Mouse (Mus musculus) hindbrain, embryonic 16.5 days (tissue): ENCODE results near the gene Gm42372. TPM values are rescaled to one million over a fixed set of nuclear protein-coding genes. Genes with fewer than 3 reads are reported as not detected.
"Not testable (repeated sequence)": the region's sequence is repeated elsewhere in the genome, so short reads cannot be mapped to it uniquely, and the experiment has no call there.

Experiments used
- ATAC-seq: fragments of 200-750 bp; cut with Nextera tagmentation; 2 replicates; pipeline ENCODE4 v1.8.0; 2017; ENCODE audit warnings: moderate TSS enrichment, moderate library complexity
- H3K27ac ChIP-seq: fragments of 300-500 bp; sonication (generic); 2 replicates; pipeline ENCODE4 v1.5.1; 2014; ENCODE audit warnings: low read depth, mild to moderate bottlenecking, control low read depth, low read length, moderate library complexity
- H3K27me3 ChIP-seq: fragments of 300-500 bp; sonication (generic); replicated peaks from 2 replicates; pipeline ENCODE4 v1.6.1; 2014; ENCODE audit warnings: low read length; ENCODE audit not compliant: control insufficient read depth, insufficient read depth
- H3K36me3 ChIP-seq: fragments of 300-500 bp; sonication (generic); 2 replicates; pipeline ENCODE4 v1.6.1; 2014; ENCODE audit warnings: mild to moderate bottlenecking, low read length, moderate library complexity, mixed read lengths; ENCODE audit not compliant: control insufficient read depth, insufficient read depth
- H3K4me1 ChIP-seq: fragments of 300-500 bp; sonication (generic); 2 replicates; pipeline ENCODE4 v1.6.1; 2014; ENCODE audit warnings: low read depth, low read length; ENCODE audit not compliant: control insufficient read depth, insufficient read depth
- H3K4me2 ChIP-seq: fragments of 300-500 bp; sonication (generic); 2 replicates; pipeline ENCODE4 v1.6.1; 2014; ENCODE audit warnings: mild to moderate bottlenecking, low read length, control low read depth, moderate library complexity
- H3K4me3 ChIP-seq: fragments of 300-500 bp; sonication (generic); 2 replicates; pipeline ENCODE4 v1.5.1; 2014; ENCODE audit warnings: mild to moderate bottlenecking, low read length, control low read depth, moderate library complexity
- H3K9ac ChIP-seq: fragments of 300-500 bp; sonication (generic); 2 replicates; pipeline ENCODE4 v1.6.1; 2014; ENCODE audit warnings: low read depth, mild to moderate bottlenecking, control low read depth, low read length, moderate library complexity
- H3K9me3 ChIP-seq: fragments of 300-500 bp; sonication (generic); 2 replicates; pipeline ENCODE4 v1.6.1; 2014; ENCODE audit warnings: mild to moderate bottlenecking, low read length, moderate library complexity; ENCODE audit not compliant: control insufficient read depth
- WGBS: fragments of 180-500 bp; shearing (Covaris S2); extraction: QIAGEN DNeasy Blood & Tissue Kit; methylation state at CpG from one replicate; pipeline ENCODE4 v1.1.7; 2014; 5-methylcytosine and 5-hydroxymethylcytosine counted together
- polyA plus RNA-seq: library from polyadenylated mRNA; unstranded; fragments of >200 nt; fragmentation: Nextera tagmentation; extraction: Ambion mirVana; gene quantifications from 2 replicates; pipeline ENCODE4 v1.2.1, GENCODE M21; 2015

The Gm42372 gene
- polyA plus RNA-seq, 1 experiment from 2014 or later = 7.4 TPM

DNA sequence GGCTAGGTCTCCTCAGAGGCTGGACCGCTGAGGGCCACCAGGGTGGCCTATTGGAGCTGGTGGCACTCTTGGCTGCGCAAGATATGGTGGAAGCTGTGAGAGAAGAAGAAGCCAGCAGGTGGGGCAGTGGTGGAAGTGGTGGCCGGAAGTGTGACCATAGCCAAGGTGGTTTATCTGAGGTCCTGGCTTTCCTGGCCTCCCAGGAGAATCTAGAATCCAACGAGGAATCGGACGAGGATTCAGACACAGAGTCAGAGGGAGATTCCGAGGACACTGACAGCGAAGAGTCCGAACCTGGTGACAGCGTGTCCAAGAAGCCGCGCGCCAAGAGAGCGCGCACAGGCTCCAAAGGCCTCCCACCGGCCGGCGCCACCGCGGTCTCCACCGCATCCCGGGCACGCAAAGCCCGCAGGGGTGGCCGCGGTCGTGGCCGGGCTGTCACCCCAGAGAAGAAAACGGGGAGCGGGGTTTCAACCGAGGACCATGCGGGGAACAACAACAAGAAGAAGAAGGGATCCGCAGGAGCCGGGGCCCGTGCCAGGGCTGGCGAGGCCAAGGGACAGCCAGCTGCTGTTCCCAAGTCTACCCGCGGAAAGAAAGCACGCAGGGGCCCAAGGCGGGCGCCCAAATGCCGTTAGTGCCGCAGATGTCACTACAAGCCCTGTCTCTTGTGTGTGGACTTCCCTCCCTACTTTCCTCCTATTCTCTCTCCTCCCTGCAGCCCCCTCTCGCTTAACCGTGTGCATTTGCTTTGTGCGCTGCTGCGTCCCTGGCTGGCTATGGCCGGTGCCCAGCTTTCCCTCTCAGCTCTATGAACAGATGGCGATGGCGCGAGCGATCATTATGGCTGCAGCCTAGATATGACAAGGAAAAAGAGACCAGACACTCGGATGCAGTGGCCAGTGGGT lies 36.2 kb upstream of the Gm42372 start:
- Histone ChIP-seq H3K4me2 (peak overlapping the region; percentile 94), H3K4me3 (peak overlapping the region; percentile 73), H3K27ac (peak overlapping the region; percentile 93), H3K4me1 (peaks cover 43% of the 10 kb centered on the region), H3K9ac (peak overlapping the region; percentile 93), H3K27me3 (no peaks in the 10 kb centered on the region), H3K36me3 (no peaks in the 10 kb centered on the region), H3K9me3 (no peaks in the 10 kb centered on the region)
- WGBS = 1% methylated on average over 53 of the region's 53 CpGs
- ATAC-seq = no peak

DNA sequence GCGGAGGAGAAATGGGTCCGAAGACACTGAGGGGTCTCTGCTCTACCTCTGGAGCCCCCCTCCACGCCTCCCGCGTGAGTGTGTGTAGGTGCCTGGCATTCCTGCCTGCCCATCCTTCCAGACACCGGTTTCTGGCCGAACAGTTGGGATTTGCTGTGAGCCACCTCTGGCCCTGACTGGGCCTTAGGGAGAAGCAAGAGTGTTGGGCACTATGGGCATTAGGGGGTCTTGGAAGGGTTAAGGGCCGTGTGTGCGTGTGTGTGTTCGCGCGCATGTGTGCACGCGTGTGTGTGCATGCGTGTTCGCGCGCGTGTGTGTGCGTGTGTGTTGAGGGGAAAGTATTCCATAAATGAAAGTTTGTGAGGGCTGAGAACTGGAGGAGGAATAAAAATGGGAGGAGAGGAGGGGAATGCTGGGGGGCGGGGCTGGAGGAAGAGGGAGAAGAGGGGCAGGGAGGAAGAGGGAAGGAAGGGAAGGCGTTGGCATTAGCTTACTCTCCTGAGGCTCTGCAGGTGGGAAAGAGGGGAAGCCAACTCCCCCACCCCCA lies 35.5 kb upstream of the Gm42372 start:
- 15% methylated on average over 21 of the region's 22 CpGs for WGBS
- no peaks in the 10 kb centered on the region for H3K36me3 ChIP-seq
- H3K9me3 ChIP-seq = no peaks in the 10 kb centered on the region
- H3K4me2 ChIP-seq = peak overlapping the region; percentile 94
- H3K4me1 ChIP-seq = peaks cover 43% of the 10 kb centered on the region
- H3K27me3 ChIP-seq = no peaks in the 10 kb centered on the region
- H3K4me3 ChIP-seq = peak overlapping the region; percentile 73
- H3K27ac ChIP-seq = peak overlapping the region; percentile 93
- no peak for ATAC-seq
- H3K9ac ChIP-seq = peak overlapping the region; percentile 93

DNA sequence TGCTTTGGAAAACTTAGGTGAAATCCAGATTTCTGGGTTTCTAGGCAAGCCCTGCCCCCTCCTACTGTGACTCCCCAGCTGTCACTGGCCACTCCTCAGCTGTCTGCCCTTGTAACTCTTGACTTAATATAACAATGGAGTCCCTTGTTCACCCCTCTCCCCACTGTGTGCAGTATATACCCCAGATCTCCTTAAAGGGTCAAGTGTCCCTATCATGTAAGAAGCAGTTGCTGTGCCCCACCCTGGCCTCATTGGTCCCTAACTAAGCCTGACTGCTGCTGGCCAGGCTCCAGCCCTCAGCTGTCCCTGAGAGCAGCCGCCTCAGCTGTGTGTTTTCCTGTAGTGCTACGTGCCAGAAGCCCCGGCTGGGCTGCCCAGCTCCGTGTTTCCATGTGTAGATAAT lies 34.9 kb upstream of the Gm42372 start:
- Histone ChIP-seq H3K9ac (peak overlapping the region; percentile 93), H3K4me3 (peak overlapping the region; percentile 73), H3K36me3 (no peaks in the 10 kb centered on the region), H3K9me3 (no peaks in the 10 kb centered on the region), H3K4me1 (peaks cover 43% of the 10 kb centered on the region), H3K27me3 (no peaks in the 10 kb centered on the region), H3K4me2 (peak overlapping the region; percentile 94), H3K27ac (peak overlapping the region; percentile 93)
- 1% methylated on average over 4 of the region's 4 CpGs for WGBS
- peak; percentile 1; the same call in 1 of the 2 replicates for ATAC-seq

- H3K27ac ChIP-seq = peak overlapping the region; percentile 93
- H3K4me1 ChIP-seq = peaks cover 36% of the 10 kb centered on the region
- H3K9ac ChIP-seq = no peak overlapping the region; the same call in 1 of the 2 replicates
- peak overlapping the region; percentile 94 for H3K4me2 ChIP-seq
- no peaks in the 10 kb centered on the region for H3K9me3 ChIP-seq
- 48% methylated on average over 8 of the region's 8 CpGs for WGBS
- H3K4me3 ChIP-seq = peak overlapping the region; percentile 73; the same call in 1 of the 2 replicates
- no peaks in the 10 kb centered on the region for H3K36me3 ChIP-seq
- no peak for ATAC-seq
- H3K27me3 ChIP-seq = no peaks in the 10 kb centered on the region
Observed at GRCm38 (mm10) chr7:16948923-16949458, 33.9 kb upstream of the Gm42372 start.

DNA sequence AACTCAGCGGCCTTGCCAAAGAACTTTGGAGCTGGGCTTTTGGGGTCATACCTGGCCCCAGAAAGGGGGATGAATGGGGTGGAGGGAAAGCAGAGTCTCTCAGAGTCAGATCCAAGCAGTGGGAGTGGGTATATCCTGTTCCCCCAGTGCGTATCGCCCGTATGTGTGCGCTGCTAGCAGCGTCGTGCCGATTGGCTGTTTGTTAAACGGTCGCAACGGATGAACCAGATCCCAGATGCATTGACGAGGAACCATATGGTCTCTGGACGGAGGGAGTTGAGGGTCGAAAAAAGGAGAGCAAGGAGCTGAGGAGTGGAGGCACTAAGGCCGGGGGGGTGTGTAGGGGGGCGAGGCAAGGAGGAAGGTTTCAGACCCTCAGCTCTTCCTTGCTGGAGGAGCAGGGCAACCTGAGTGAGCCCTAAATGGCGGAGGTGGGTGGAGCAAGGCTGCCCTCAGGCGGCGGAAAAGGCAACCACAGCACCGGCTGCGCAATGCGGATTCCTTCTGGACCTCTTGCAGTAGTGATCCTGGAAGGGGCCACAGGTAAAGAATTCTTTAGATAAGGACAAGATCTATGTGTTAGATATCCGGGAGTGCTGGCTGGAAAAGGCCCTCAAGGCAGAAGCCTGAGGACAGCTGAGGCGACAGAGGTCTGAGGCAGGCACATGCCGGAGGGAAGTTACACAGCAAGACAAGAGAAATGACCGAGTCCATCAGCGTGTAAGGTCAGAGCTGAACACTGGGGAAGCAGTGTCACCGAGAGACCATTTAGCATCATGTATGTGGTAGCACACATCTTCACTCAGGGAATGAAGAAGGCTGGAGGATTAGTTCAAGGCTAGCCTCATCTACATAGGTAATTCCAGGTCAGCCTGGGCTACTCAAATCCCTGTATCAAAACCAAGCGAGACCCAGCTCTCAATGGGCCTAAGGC lies 32.7 kb upstream of the Gm42372 start:
- Histone ChIP-seq H3K9ac (peak overlapping the region; percentile 55), H3K36me3 (no peaks in the 10 kb centered on the region), H3K4me1 (peaks cover 34% of the 10 kb centered on the region), H3K27ac (peak overlapping the region; percentile 76), H3K4me3 (peak overlapping the region; percentile 26), H3K27me3 (no peaks in the 10 kb centered on the region), H3K4me2 (peak overlapping the region; percentile 94), H3K9me3 (no peaks in the 10 kb centered on the region)
- 9% methylated on average over 29 of the region's 29 CpGs for WGBS
- ATAC-seq = peak; percentile 65

GRCm38 (mm10) chr7:16950861-16951635 lies 31.8 kb upstream of the Gm42372 start:
- peak; percentile 48 for ATAC-seq
- H3K4me3 ChIP-seq = no peak overlapping the region
- H3K27me3 ChIP-seq = no peaks in the 10 kb centered on the region
- H3K9me3 ChIP-seq = no peaks in the 10 kb centered on the region
- peaks cover 29% of the 10 kb centered on the region for H3K4me1 ChIP-seq
- H3K27ac ChIP-seq = peak overlapping the region; percentile 57
- H3K4me2 ChIP-seq = peak overlapping the region; percentile 27; the same call in 1 of the 2 replicates
- WGBS = 26% methylated on average over 18 of the region's 18 CpGs
- H3K36me3 ChIP-seq = no peaks in the 10 kb centered on the region
- H3K9ac ChIP-seq = no peak overlapping the region

DNA sequence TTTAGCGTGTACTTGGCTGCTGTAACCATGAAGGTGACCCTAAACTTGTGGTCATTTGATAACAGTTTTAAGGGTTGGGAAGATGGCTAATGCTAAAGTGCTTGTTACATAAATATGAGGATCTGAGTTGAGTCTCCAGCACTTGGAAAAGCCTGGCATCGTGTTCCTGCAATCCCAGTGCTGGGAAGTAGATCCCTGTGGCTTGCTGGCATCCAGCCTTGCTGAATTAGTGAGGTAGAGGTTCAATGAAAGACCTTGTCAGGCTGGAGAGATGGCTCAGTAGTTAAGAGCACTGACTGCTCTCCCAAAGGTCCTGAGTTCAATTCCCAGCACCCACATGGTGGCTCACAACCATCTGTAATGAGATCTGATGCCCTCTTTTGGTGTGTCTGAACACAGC lies 29.1 kb upstream of the Gm42372 start:
- H3K4me2 ChIP-seq, H3K27ac ChIP-seq, H3K4me3 ChIP-seq, H3K9me3 ChIP-seq, H3K9ac ChIP-seq, H3K36me3 ChIP-seq, H3K27me3 ChIP-seq, ATAC-seq: not testable (repeated sequence)
- peaks cover 26% of the 10 kb centered on the region for H3K4me1 ChIP-seq
- WGBS = 69% methylated on average over 2 of the region's 2 CpGs

GRCm38 (mm10) chr7:16955712-16956111 lies 27.2 kb upstream of the Gm42372 start:
- Histone ChIP-seq H3K27ac (peak overlapping the region; percentile 44; the same call in 1 of the 2 replicates), H3K9me3 (no peaks in the 10 kb centered on the region), H3K27me3 (no peaks in the 10 kb centered on the region), H3K36me3 (no peaks in the 10 kb centered on the region), H3K4me1 (peaks cover 21% of the 10 kb centered on the region), H3K9ac (no peak overlapping the region), H3K4me3 (no peak overlapping the region), H3K4me2 (no peak overlapping the region)
- ATAC-seq = no peak
- WGBS = 86% methylated on average over 4 of the region's 4 CpGs
